Mouse (Mus musculus): ENCODE measurements at regions not wholly inside any gene's neighbourhood (a gene's known extent, or its start where the extent isn't known, plus 50 kb on each side); places are given as distances from the start of the nearest gene placed in this dataset.

DNA sequence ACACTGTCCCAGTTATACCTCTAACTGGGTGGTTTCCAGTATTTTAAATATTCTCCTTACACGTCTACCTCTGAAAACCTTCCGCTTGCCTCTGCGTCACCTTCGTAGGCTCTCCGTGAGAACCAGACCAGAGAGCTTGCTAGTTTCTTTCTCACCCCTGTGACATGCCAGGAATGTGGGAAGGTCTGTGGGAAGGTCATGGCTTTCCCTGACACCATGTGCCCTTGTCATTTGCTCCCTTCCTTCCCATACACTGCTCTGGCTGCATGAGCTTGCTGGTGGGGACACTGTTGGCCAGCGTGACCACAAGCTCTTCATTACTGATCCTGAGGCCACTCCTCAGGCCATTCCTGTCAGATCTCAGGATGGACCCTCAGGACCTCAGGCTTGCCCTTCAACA lies 66.5 kb upstream of the Slc38a4 start:
- no peak for TF ChIP-seq CTCF (conservative IDR thresholded peaks at IDR 0.05; ENCODE audit: insufficient read depth, insufficient read length, low read depth, low read length)
- TF ChIP-seq POLR2A (IDR thresholded peaks at IDR 0.05; ENCODE audit: low read depth, low read length): no peak

Measured in kidney, adult 2 months (tissue).